Mouse (Mus musculus) stomach, postnatal 0 days (tissue): ENCODE data around the gene Thsd4.

Source experiments
- CTCF ChIP-seq: IDR thresholded peaks from 2 replicates; pipeline ENCODE4 v1.5.1; 2016; ENCODE audit warnings: antibody characterized with exemption, low read depth, mild to moderate bottlenecking, moderate library complexity
- EP300 ChIP-seq: optimal IDR thresholded peaks from 2 replicates; pipeline ENCODE3; 2016; ENCODE audit warnings: antibody characterized with exemption

DNA sequence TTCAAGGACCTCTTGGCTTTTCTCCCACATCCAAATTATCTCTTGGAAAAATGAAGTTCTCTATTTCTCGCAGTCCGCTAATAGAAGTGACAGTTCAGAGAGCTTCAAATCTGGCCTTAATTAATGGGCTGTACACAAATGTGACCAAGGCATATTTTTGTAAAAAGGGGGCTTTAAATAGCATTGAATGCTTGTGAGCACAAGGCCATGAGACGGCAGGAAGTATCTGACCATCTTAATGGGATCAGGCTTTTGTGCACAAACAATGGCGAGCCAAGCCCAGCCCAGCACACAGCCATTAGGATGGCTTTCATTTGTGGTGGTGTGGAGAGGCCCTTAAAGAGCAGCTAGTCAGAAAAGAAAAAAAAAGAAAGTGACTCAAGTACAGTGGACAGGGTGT lies 445.4 kb downstream of the Thsd4 start:
- TF ChIP-seq CTCF = no peak
- no peak for TF ChIP-seq EP300
